Mouse (Mus musculus): Measurements from ENCODE around the gene Ccdc3. TPM values are rescaled to one million over a fixed set of nuclear protein-coding genes. Genes with fewer than 3 reads are reported as not detected.

The Ccdc3 gene
- polyA plus RNA-seq, 1 experiment from 2014 or later = 1.4 TPM

DNA sequence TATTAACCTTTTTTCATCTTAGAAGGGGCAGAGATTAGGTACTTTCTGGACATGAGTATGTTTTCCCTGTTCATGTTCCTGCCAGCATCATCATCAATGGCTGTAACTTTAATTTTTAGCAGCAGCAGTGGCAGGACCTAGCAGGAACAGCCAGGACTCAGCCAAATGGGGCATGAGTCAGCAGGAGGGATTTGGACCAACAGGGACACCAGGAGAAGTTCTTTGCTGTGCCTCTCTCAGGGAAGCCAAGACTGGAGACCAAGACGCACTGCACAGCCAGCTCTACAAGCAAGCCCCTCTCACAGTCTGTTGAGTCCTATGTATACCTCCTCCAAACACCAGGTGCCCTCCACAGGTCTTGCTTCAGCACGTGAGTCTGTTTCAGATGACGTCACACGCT, 5.5 kb upstream of the Ccdc3 start:
- Histone ChIP-seq H3K27ac (ENCODE audit: low read depth) (no peak overlapping the region), H3K4me1 (ENCODE audit: insufficient read depth) (peaks cover 4% of the 10 kb centered on the region; the same call in 1 of the 2 replicates), H3K4me2 (no peak overlapping the region), H3K9me3 (ENCODE audit: low read depth, low read length) (no peaks in the 10 kb centered on the region; the same call in 1 of the 2 replicates), H3K36me3 (ENCODE audit: insufficient read depth) (no peaks in the 10 kb centered on the region), H3K27me3 (ENCODE audit: insufficient read depth, low read length) (peaks cover 5% of the 10 kb centered on the region), H3K4me3 (ENCODE audit: low read depth, low read length) (no peak overlapping the region), H3K9ac (no peak overlapping the region)
- 79% methylated on average over 4 of the region's 4 CpGs for WGBS
- no peak for DNase-seq
- no peak for ATAC-seq (ENCODE audit: insufficient read depth)
- TF ChIP-seq CTCF (IDR thresholded peaks at IDR 0.05; ENCODE audit: low read depth) = no peak

DNA sequence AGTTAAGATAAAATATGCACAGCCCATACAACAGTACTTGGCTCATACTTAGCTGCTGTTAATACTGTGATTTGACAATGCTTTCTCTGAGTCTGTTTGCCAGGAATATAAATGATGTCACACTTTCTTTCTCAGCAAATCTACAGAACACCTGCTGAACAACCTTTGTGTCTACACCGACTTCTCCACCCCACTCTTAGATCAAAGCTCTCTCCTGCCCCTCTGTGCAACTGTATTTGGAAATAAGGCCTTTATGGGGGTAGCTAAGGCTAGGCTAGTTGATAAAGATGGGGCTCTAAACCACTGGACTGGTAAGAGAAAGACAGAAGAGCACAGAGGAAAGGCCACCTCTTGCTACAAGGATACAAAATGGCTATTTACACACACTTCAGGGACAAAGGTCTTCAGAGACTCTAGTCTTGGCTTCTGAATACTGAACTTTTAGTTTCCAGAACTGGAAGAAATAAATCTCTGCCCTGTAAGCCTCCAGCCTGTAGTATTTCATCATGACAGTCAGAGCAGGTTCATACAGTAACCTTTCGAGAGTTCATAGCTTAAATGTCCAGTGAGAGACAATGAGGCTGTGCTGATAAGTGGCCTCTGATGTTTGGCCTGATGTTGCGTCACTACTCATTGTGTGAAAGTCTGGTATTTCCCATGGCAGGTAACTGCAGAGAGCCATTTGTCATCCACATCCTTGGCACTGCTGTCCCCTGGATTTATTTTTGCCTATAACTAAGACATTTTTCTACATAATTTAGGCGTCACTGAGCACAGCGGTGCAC, 2.4 kb upstream of the Ccdc3 start:
- no peak for DNase-seq
- H3K36me3 ChIP-seq (ENCODE audit: insufficient read depth) = no peaks in the 10 kb centered on the region
- H3K4me3 ChIP-seq (ENCODE audit: low read depth, low read length) = no peak overlapping the region
- 60% methylated on average over 5 of the region's 5 CpGs for WGBS
- TF ChIP-seq CTCF (IDR thresholded peaks at IDR 0.05; ENCODE audit: low read depth) = no peak
- no peak overlapping the region for H3K9ac ChIP-seq
- H3K4me2 ChIP-seq = no peak overlapping the region
- no peaks in the 10 kb centered on the region for H3K4me1 ChIP-seq (ENCODE audit: insufficient read depth)
- H3K9me3 ChIP-seq (ENCODE audit: low read depth, low read length) = no peaks in the 10 kb centered on the region; the same call in 1 of the 2 replicates
- H3K27me3 ChIP-seq (ENCODE audit: insufficient read depth, low read length) = peaks cover 24% of the 10 kb centered on the region
- no peak overlapping the region for H3K27ac ChIP-seq (ENCODE audit: low read depth)
- ATAC-seq (ENCODE audit: insufficient read depth) = no peak

DNA sequence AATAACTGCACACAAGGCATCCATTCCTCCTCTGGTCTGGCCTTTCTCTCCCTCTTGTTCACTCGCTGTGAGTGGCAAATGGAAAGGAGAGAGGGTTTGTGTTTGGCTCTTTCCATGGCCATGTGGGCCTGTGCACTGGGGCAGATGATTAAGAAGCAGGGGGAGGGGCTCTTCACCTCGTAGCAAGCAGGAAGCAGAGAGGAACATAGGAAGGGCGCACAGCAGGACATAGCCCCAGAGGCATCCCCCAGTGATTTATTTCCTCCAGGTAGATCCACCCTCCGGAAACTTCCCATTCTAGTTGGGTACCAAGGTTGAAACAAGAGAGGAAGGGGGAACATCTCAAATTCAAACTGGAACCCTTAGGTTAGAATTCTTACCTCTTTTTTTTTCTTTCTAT, 2.4 kb downstream of the Ccdc3 start:
- no peak for TF ChIP-seq CTCF (IDR thresholded peaks at IDR 0.05; ENCODE audit: low read depth)
- H3K36me3 ChIP-seq (ENCODE audit: insufficient read depth) = no peaks in the 10 kb centered on the region
- H3K4me3 ChIP-seq (ENCODE audit: low read depth, low read length) = no peak overlapping the region
- no peak overlapping the region for H3K4me2 ChIP-seq
- no peaks in the 10 kb centered on the region for H3K4me1 ChIP-seq (ENCODE audit: insufficient read depth)
- no peak overlapping the region for H3K9ac ChIP-seq
- no peak overlapping the region for H3K27ac ChIP-seq (ENCODE audit: low read depth)
- no peak for DNase-seq
- peaks cover 24% of the 10 kb centered on the region for H3K27me3 ChIP-seq (ENCODE audit: insufficient read depth, low read length)
- H3K9me3 ChIP-seq (ENCODE audit: low read depth, low read length) = no peaks in the 10 kb centered on the region
- ATAC-seq (ENCODE audit: insufficient read depth) = no peak
- WGBS = 54% methylated on average over 4 of the region's 4 CpGs

DNA sequence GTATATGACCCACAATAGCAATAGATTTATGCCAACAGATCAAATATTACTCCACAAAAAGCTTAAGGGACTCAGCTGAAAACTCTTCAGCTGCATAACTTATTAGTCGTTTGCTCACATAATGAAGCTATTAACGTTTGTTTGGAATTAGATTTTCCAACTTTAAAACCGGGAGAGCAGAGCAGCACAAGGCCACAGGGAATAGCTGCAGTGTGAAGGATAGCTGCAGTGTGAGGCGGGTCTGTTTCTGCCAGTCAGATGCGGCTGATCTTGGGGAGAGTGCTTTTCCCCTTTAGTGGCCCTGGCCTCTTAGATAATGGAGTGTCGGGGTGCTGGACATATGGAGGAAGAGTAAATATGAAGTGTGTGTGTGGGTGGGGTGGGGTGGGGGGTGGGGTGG, 6.9 kb downstream of the Ccdc3 start:
- H3K9me3 ChIP-seq (ENCODE audit: low read depth, low read length) = no peaks in the 10 kb centered on the region
- H3K9ac ChIP-seq = no peak overlapping the region
- H3K4me3 ChIP-seq (ENCODE audit: low read depth, low read length) = no peak overlapping the region
- no peak for TF ChIP-seq CTCF (IDR thresholded peaks at IDR 0.05; ENCODE audit: low read depth)
- no peaks in the 10 kb centered on the region for H3K36me3 ChIP-seq (ENCODE audit: insufficient read depth)
- no peaks in the 10 kb centered on the region for H3K27me3 ChIP-seq (ENCODE audit: insufficient read depth, low read length)
- H3K27ac ChIP-seq (ENCODE audit: low read depth) = no peak overlapping the region
- H3K4me1 ChIP-seq (ENCODE audit: insufficient read depth) = no peaks in the 10 kb centered on the region
- WGBS = 40% methylated on average over 6 of the region's 6 CpGs
- ATAC-seq (ENCODE audit: insufficient read depth) = no peak
- DNase-seq = no peak
- no peak overlapping the region for H3K4me2 ChIP-seq

DNA sequence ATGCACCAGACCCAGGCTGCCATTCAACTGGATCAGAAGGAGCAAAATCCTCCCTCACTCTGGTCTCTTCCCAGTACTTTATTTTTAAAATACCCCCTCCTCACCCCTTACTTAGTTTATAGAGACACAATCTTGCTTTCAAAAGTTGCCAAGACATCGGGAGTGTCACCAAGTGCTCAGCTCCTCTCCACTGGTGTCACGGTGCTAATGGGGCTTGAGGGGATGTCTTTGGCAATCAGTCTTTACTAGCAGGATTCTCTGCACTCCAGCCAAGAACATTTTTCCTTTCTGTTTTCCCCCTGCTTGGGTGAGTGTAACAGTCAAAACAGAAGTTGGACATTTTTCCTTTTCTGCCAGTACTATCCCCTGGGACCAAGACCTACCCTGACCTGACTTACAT, 10.3 kb downstream of the Ccdc3 start:
- H3K36me3 ChIP-seq (ENCODE audit: insufficient read depth) = no peaks in the 10 kb centered on the region
- 39% methylated on average over 2 of the region's 2 CpGs for WGBS
- H3K4me1 ChIP-seq (ENCODE audit: insufficient read depth) = no peaks in the 10 kb centered on the region
- no peak overlapping the region for H3K27ac ChIP-seq (ENCODE audit: low read depth)
- no peaks in the 10 kb centered on the region for H3K27me3 ChIP-seq (ENCODE audit: insufficient read depth, low read length)
- peak; percentile 28; the same call in 1 of the 2 replicates for ATAC-seq (ENCODE audit: insufficient read depth)
- no peak overlapping the region for H3K9ac ChIP-seq
- no peak overlapping the region for H3K4me3 ChIP-seq (ENCODE audit: low read depth, low read length)
- TF ChIP-seq CTCF (IDR thresholded peaks at IDR 0.05; ENCODE audit: low read depth) = no peak
- peak; percentile 49 for DNase-seq
- H3K4me2 ChIP-seq = no peak overlapping the region
- H3K9me3 ChIP-seq (ENCODE audit: low read depth, low read length) = no peaks in the 10 kb centered on the region

DNA sequence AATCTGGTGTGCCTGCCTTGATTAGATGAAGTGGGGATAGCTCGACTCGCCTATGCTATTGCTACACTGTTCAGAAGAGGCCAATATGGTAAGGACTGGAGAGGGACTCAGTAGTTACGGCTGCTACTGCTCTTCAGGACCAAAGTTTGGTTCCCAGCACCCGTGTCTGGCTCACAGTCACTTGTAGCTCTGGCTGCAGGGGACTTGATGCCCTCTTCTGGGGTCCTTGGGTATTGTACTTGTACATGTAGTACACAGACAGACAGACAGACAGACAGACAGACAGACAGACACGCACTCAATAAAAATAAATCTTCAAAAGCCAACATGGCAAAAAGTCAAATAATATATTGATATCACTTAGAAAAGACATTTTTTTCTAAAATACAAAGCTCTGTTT, 17.1 kb downstream of the Ccdc3 start:
- H3K36me3 ChIP-seq (ENCODE audit: insufficient read depth) = no peaks in the 10 kb centered on the region
- 90% methylated on average over 5 of the region's 5 CpGs for WGBS

DNA sequence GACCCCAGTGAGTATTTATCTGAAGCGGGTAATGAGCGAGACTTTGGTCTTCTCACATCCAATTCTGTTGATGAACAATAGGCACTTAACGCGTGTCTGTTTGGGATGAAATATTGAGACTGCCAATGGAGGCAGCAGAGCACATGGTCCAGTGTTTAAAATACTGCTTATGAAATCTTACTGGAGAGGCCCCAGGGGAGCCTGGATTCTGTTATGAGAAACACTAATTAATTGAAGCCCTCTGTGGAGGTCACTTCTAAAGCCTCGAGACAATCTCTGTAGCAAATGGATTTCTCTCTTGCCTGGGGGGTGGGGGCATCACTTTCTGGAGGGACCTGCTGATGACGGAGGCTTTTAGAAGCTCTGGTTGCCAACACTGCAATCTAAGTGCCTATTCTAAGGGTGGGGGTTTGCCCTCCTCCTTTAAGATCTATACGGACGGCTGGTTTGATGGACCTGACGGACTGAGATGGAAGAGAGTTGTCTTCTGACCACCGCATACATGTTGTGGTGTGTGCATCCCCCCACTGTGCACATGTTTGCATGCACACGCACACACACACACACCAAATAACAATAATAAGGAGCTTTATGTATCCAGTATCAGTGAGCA, 22.8 kb downstream of the Ccdc3 start:
- Histone ChIP-seq H3K27me3 (ENCODE audit: insufficient read depth, low read length) (no peaks in the 10 kb centered on the region), H3K27ac (ENCODE audit: low read depth) (no peak overlapping the region), H3K4me2 (no peak overlapping the region), H3K36me3 (ENCODE audit: insufficient read depth) (no peaks in the 10 kb centered on the region), H3K9me3 (ENCODE audit: low read depth, low read length) (no peaks in the 10 kb centered on the region), H3K4me1 (ENCODE audit: insufficient read depth) (no peaks in the 10 kb centered on the region), H3K4me3 (ENCODE audit: low read depth, low read length) (no peak overlapping the region), H3K9ac (no peak overlapping the region)
- ATAC-seq (ENCODE audit: insufficient read depth) (no peak), DNase-seq (no peak)
- WGBS = 76% methylated on average over 11 of the region's 11 CpGs
- TF ChIP-seq CTCF (IDR thresholded peaks at IDR 0.05; ENCODE audit: low read depth) = no peak

More for the DNA sequence above, 17.1 kb downstream of the Ccdc3 start:
- Histone ChIP-seq H3K9me3 (ENCODE audit: low read depth, low read length) (no peaks in the 10 kb centered on the region), H3K27ac (ENCODE audit: low read depth) (no peak overlapping the region), H3K9ac (no peak overlapping the region), H3K4me3 (ENCODE audit: low read depth, low read length) (no peak overlapping the region), H3K4me1 (ENCODE audit: insufficient read depth) (no peaks in the 10 kb centered on the region), H3K4me2 (no peak overlapping the region), H3K27me3 (ENCODE audit: insufficient read depth, low read length) (no peaks in the 10 kb centered on the region)
- no peak for TF ChIP-seq CTCF (IDR thresholded peaks at IDR 0.05; ENCODE audit: low read depth)
- DNase-seq (no peak), ATAC-seq (ENCODE audit: insufficient read depth) (no peak)
